In the genomic region with DNA sequence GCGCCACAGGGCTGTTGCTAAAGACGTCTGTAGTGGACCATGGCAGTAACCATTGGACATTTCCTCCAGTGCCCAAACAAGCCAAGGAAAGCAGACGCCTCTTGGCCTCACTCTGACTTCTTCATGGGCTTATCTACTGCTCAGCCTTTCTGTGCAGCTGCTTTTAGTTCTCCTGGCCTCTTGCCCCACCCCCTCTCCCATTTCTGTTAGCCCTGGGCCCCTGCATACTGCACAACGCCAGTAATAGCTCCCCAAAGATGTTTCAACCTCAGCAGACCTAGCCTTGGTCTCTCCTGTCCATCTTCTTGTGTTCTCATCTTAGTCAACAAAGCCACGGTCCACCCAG, we compare ENCODE assay signal across 11 mouse cellular contexts. TPM values are rescaled to one million over a fixed set of nuclear protein-coding genes. Genes with fewer than 3 reads are reported as not detected.
DNase-seq lines count a peak whose midpoint lies in the region; ATAC-seq and TF ChIP-seq lines count a peak whose summit lies in the region.
"Had no signal": no experiment of that assay in that cellular context is flagged by ENCODE, and none has a peak within 500 bp of the region (broad histone marks: within the 10 kb centered on the region; RNA-seq: fewer than 3 reads in every experiment).

No protein-coding gene starts in this region.

- no peak overlapping the region for H3K9ac ChIP-seq in intestine, embryonic 15.5 days
- no peak overlapping the region for H3K9ac ChIP-seq in intestine, postnatal 0 days (ENCODE audit: low read depth, low read length)
- peak overlapping the region; percentile 97 for H3K9ac ChIP-seq in liver, embryonic 13.5 days

- peaks cover 20% of the 10 kb centered on the region; the same call in 1 of the 2 replicates for H3K4me1 ChIP-seq in intestine, embryonic 15.5 days (replicated peaks)
- no peaks in the 10 kb centered on the region; the same call in 1 of the 2 replicates for H3K4me1 ChIP-seq in intestine, postnatal 0 days (replicated peaks; ENCODE audit: control insufficient read depth, insufficient read depth, low read length)
- no peaks in the 10 kb centered on the region; the same call in 1 of the 2 replicates for H3K4me1 ChIP-seq in bone marrow, adult 2 months (ENCODE audit: control insufficient read depth, insufficient read depth, low read length)
- peaks cover 83% of the 10 kb centered on the region for H3K4me1 ChIP-seq in liver, embryonic 13.5 days (replicated peaks)

- TF ChIP-seq CTCF in intestine, postnatal 0 days (IDR thresholded peaks at IDR 0.05; ENCODE audit: low read depth), result no peak
- no peak for TF ChIP-seq CTCF in bone marrow, adult 2 months (IDR thresholded peaks at IDR 0.05; ENCODE audit: control insufficient read depth, insufficient read depth, low read length)

- no peak overlapping the region; the same call in 1 of the 2 replicates for H3K4me2 ChIP-seq in intestine, embryonic 15.5 days (replicated peaks)
- no peak overlapping the region for H3K4me2 ChIP-seq in intestine, postnatal 0 days (replicated peaks; ENCODE audit: low read depth)
- H3K4me2 ChIP-seq in liver, embryonic 13.5 days, result peak overlapping the region; percentile 84

- H3K9me3 ChIP-seq in intestine, embryonic 15.5 days, result no peaks in the 10 kb centered on the region
- H3K9me3 ChIP-seq in intestine, postnatal 0 days (ENCODE audit: control insufficient read depth), result no peaks in the 10 kb centered on the region
- H3K9me3 ChIP-seq in liver, embryonic 13.5 days (replicated peaks), result no peaks in the 10 kb centered on the region

- H3K27me3 ChIP-seq in intestine, embryonic 15.5 days (replicated peaks), result peaks cover 34% of the 10 kb centered on the region
- H3K27me3 ChIP-seq in intestine, postnatal 0 days (replicated peaks; ENCODE audit: control insufficient read depth, insufficient read depth, low read length), result peaks cover 26% of the 10 kb centered on the region
- H3K27me3 ChIP-seq in liver, embryonic 13.5 days, result peaks cover 18% of the 10 kb centered on the region

- no peak for TF ChIP-seq POLR2A in bone marrow, adult 2 months (IDR thresholded peaks at IDR 0.05; ENCODE audit: borderline replicate concordance, control insufficient read depth, low read depth, low read length)

- WGBS in intestine, embryonic 15.5 days, result 49% methylated on average over 5 of the region's 5 CpGs
- WGBS in intestine, postnatal 0 days, result 45% methylated on average over 5 of the region's 5 CpGs
- WGBS in bone marrow, adult 2 months, result 64% methylated on average over 5 of the region's 5 CpGs
- WGBS in liver, embryonic 13.5 days (ENCODE audit: insufficient replicate concordance), result 14% methylated on average over 5 of the region's 5 CpGs

- H3K36me3 ChIP-seq in intestine, embryonic 15.5 days, result no peaks in the 10 kb centered on the region
- no peaks in the 10 kb centered on the region for H3K36me3 ChIP-seq in intestine, postnatal 0 days (ENCODE audit: control insufficient read depth, insufficient read depth)
- peaks cover 47% of the 10 kb centered on the region for H3K36me3 ChIP-seq in liver, embryonic 13.5 days

- ATAC-seq in intestine, embryonic 15.5 days, result 0 out of 2 replicates have a peak, but pooled peaks have one; percentile 24
- no peak for ATAC-seq in intestine, postnatal 0 days
- peak; percentile 65 for ATAC-seq in liver, embryonic 13.5 days (ENCODE audit: low read depth)

- no peak overlapping the region for H3K4me3 ChIP-seq in intestine, embryonic 15.5 days (replicated peaks)
- no peak overlapping the region for H3K4me3 ChIP-seq in intestine, postnatal 0 days (ENCODE audit: low read depth, low read length)
- H3K4me3 ChIP-seq in bone marrow, adult 2 months (replicated peaks; ENCODE audit: control insufficient read depth, low read depth, low read length), result peak overlapping the region; percentile 22
- H3K4me3 ChIP-seq in liver, embryonic 13.5 days (replicated peaks), result peak overlapping the region; percentile 94

- no peak overlapping the region for H3K27ac ChIP-seq in intestine, embryonic 15.5 days
- H3K27ac ChIP-seq in intestine, postnatal 0 days (ENCODE audit: low read depth, low read length), result no peak overlapping the region
- 0 out of 2 replicates have a peak overlapping the region, but pooled peaks have one; percentile 2 for H3K27ac ChIP-seq in bone marrow, adult 2 months (ENCODE audit: control insufficient read depth, insufficient read depth, low read depth, low read length, poor library complexity)
- peak overlapping the region; percentile 100 for H3K27ac ChIP-seq in liver, embryonic 13.5 days

- peak; percentile 37 for DNase-seq in gastrocnemius, postnatal 10 days
- DNase-seq in gastrocnemius, postnatal 4 days (ENCODE audit: low spot score in 2 of 2), result no peak
- DNase-seq in liver, embryonic 13.5 days, result peak; percentile 67
- DNase-seq in ovary, postnatal 10 days (ENCODE audit: low spot score), result no peak
- no peak for DNase-seq in retina, postnatal 1 day
- DNase-seq: adrenal gland, postnatal 36 days; kidney, postnatal 36 days; right cerebral cortex, adult 18-20 months had no signal

RNA-seq across cellular contexts. Expression of a gene that starts 3.7 kb away (rescaled TPM):
- total RNA-seq in gastrocnemius, postnatal 10 days (2021), result 100 to 1,000 TPM; 251 to 256 TPM
- total RNA-seq in gastrocnemius, postnatal 4 days (2021), result 100 to 1,000 TPM; 243 to 252 TPM
- polyA plus RNA-seq in intestine, embryonic 15.5 days (2015; fragmentation: Nextera tagmentation; extraction: Ambion mirVana), result 3.2 and 3.3 TPM in 2 replicates
- 4.7 and 5.2 TPM in 2 replicates for polyA plus RNA-seq in intestine, postnatal 0 days (2015; fragmentation: Nextera tagmentation; extraction: Ambion mirVana)
- polyA plus RNA-seq in bone marrow, adult 2 months (2011; ENCODE audit: insufficient read depth, insufficient read length, low replicate concordance, missing spikeins), result 41.9 and 46.9 TPM in 2 replicates
- polyA plus RNA-seq in liver, embryonic 13.5 days (2015; fragmentation: Nextera tagmentation; extraction: Ambion mirVana), result 42.0 and 53.4 TPM in 2 replicates

Comparison
In these comparisons a context has a peak if more than half of its experiments do, and no peak if none do; other contexts are left out.
1. DNase-seq: peak in gastrocnemius, postnatal 10 days (single experiment) and liver, embryonic 13.5 days (single experiment); none in gastrocnemius, postnatal 4 days (0 of 2), ovary, postnatal 10 days (single experiment) and retina, postnatal 1 day (single experiment).
2. H3K27ac ChIP-seq: peak in bone marrow, adult 2 months (single experiment) and liver, embryonic 13.5 days (single experiment); none in intestine, embryonic 15.5 days (single experiment) and intestine, postnatal 0 days (single experiment).
3. H3K4me3 ChIP-seq: peak in bone marrow, adult 2 months (single experiment) and liver, embryonic 13.5 days (single experiment); none in intestine, embryonic 15.5 days (single experiment) and intestine, postnatal 0 days (single experiment).